Mouse (Mus musculus) CH12.LX (cell line): ENCODE measurements around the gene Rps16. TPM values are rescaled to one million over a fixed set of nuclear protein-coding genes. Genes with fewer than 3 reads are reported as not detected.
A peak's percentile ranks its signal among the peaks of the same experiment; 100 is the strongest.

Source experiments
- DNase-seq: peaks from one replicate; pipeline ENCODE4 v3.0.0-alpha.2; 2013; ENCODE audit errors: extremely low read depth
- H3K27ac ChIP-seq: 2 replicates; pipeline ENCODE4 v1.5.1; 2012; ENCODE audit warnings: low read depth, mild to moderate bottlenecking, control low read depth, moderate library complexity; ENCODE audit not compliant: insufficient read depth
- H3K27me3 ChIP-seq: replicated peaks from 2 replicates; pipeline ENCODE3; 2012; ENCODE audit warnings: inconsistent platforms
- H3K36me3 ChIP-seq, 2 experiments: replicated peaks in 1 of 2; 2 replicates each; pipeline versions ENCODE3 to v1.6.1; 2012; ENCODE audit warnings: inconsistent platforms in 1 of 2, low read length in 1 of 2, mild to moderate bottlenecking in 1 of 2, mixed read lengths in 1 of 2, moderate library complexity in 1 of 2; ENCODE audit not compliant: control insufficient read depth in 1 of 2, insufficient read depth in 1 of 2
- H3K4me1 ChIP-seq, 2 experiments: 2 replicates each; pipeline ENCODE4 v1.6.1; 2012; ENCODE audit warnings: inconsistent platforms in 1 of 2, moderate library complexity in 1 of 2; ENCODE audit not compliant: insufficient read depth in 2 of 2, control insufficient read depth in 1 of 2
- H3K4me2 ChIP-seq: 2 replicates; pipeline ENCODE4 v1.6.1; 2012; ENCODE audit warnings: low read depth, mild to moderate bottlenecking, control low read depth; ENCODE audit not compliant: poor library complexity, insufficient read depth, severe bottlenecking
- H3K4me3 ChIP-seq, 3 experiments: fragments of 150-350 bp in 1 of 3; sonication (generic) in 1 of 3; replicated peaks in 1 of 3; 2 replicates each; pipeline versions ENCODE3 to v1.5.1; 2011 to 2012; ENCODE audit warnings: low read depth in 2 of 3, low read length in 2 of 3, mild to moderate bottlenecking in 2 of 3, moderate library complexity in 2 of 3, control low read depth in 1 of 3, improper control_type of control experiment in 1 of 3, inconsistent platforms in 1 of 3, mixed read lengths in 1 of 3; ENCODE audit not compliant: poor library complexity in 1 of 3
- H3K79me2 ChIP-seq: replicated peaks from 2 replicates; pipeline ENCODE4 v1.6.1; 2012; ENCODE audit warnings: mild to moderate bottlenecking, moderate library complexity; ENCODE audit not compliant: control insufficient read depth, poor library complexity, insufficient read depth, severe bottlenecking; ENCODE audit errors: extremely low read depth
- H3K9ac ChIP-seq: 2 replicates; pipeline ENCODE4 v1.6.1; 2012; ENCODE audit warnings: low read depth, mild to moderate bottlenecking, control low read depth, moderate library complexity; ENCODE audit not compliant: insufficient read depth
- H3K9me3 ChIP-seq: replicated peaks from 2 replicates; pipeline ENCODE3; 2012; ENCODE audit warnings: low read length, inconsistent platforms, mixed read lengths
- BHLHE40 ChIP-seq: IDR thresholded peaks from 2 replicates; pipeline ENCODE4 v1.6.1; 2011; ENCODE audit warnings: mild to moderate bottlenecking, low read depth, low read length, improper control_type of control experiment
- CHD1 ChIP-seq: IDR thresholded peaks from 2 replicates; pipeline ENCODE4 v1.6.1; 2012; ENCODE audit warnings: low read depth, low read length, improper control_type of control experiment, inconsistent platforms
- CHD2 ChIP-seq: IDR thresholded peaks from 2 replicates; pipeline ENCODE4 v1.6.1; 2011; ENCODE audit warnings: low read length, improper control_type of control experiment
- ELF1 ChIP-seq: IDR thresholded peaks from 2 replicates; pipeline ENCODE4 v1.6.1; 2014; ENCODE audit warnings: low read depth, mild to moderate bottlenecking, inconsistent platforms, low read length, improper control_type of control experiment
- EP300 ChIP-seq: IDR thresholded peaks from 2 replicates; pipeline ENCODE4 v1.6.1; 2011; ENCODE audit warnings: low read length, improper control_type of control experiment
- ETS1 ChIP-seq: conservative IDR thresholded peaks from 2 replicates; pipeline ENCODE4 v1.6.1; 2012; ENCODE audit warnings: low read depth, mild to moderate bottlenecking, inconsistent platforms, low read length, improper control_type of control experiment, moderate library complexity
- HCFC1 ChIP-seq: IDR thresholded peaks from 2 replicates; pipeline ENCODE4 v1.6.1; 2012; ENCODE audit warnings: low read depth, mild to moderate bottlenecking, inconsistent platforms, low read length, improper control_type of control experiment
- IRF4 ChIP-seq: IDR thresholded peaks from 2 replicates; pipeline ENCODE4 v1.6.1; 2014; ENCODE audit warnings: low read depth, mild to moderate bottlenecking, inconsistent platforms, low read length, improper control_type of control experiment
- JUND ChIP-seq: conservative IDR thresholded peaks from 2 replicates; pipeline ENCODE4 v1.6.1; 2011; ENCODE audit warnings: low read depth, low read length, improper control_type of control experiment
- KAT2A ChIP-seq: IDR thresholded peaks from 2 replicates; pipeline ENCODE4 v1.6.1; 2012; ENCODE audit warnings: low read length, improper control_type of control experiment, inconsistent platforms; ENCODE audit not compliant: insufficient replicate concordance
- MAX ChIP-seq: IDR thresholded peaks from 2 replicates; pipeline ENCODE4 v1.6.1; 2011; ENCODE audit warnings: low read length, improper control_type of control experiment
- MAZ ChIP-seq: IDR thresholded peaks from 2 replicates; pipeline ENCODE4 v1.6.1; 2012; ENCODE audit warnings: low read depth, mild to moderate bottlenecking, inconsistent platforms, low read length, improper control_type of control experiment, moderate library complexity
- MEF2A ChIP-seq: IDR thresholded peaks from 2 replicates; pipeline ENCODE4 v1.6.1; 2014; ENCODE audit warnings: low read depth, mild to moderate bottlenecking, inconsistent platforms, low read length, improper control_type of control experiment, borderline replicate concordance
- MXI1 ChIP-seq: IDR thresholded peaks from 2 replicates; pipeline ENCODE4 v1.6.1; 2011; ENCODE audit warnings: mild to moderate bottlenecking, low read depth, low read length, improper control_type of control experiment
- MYC ChIP-seq: IDR thresholded peaks from 2 replicates; pipeline ENCODE4 v1.6.1; 2011; ENCODE audit warnings: low read depth, mild to moderate bottlenecking, improper control_type of control experiment, low read length
- NELFE ChIP-seq: IDR thresholded peaks from 2 replicates; pipeline ENCODE4 v1.6.1; 2011; ENCODE audit warnings: low read depth, low read length, improper control_type of control experiment
- POLR2A ChIP-seq: IDR thresholded peaks from 2 replicates; pipeline ENCODE4 v1.6.1; 2011; ENCODE audit warnings: low read depth, mild to moderate bottlenecking, improper control_type of control experiment, low read length
- POLR2AphosphoS2 ChIP-seq: IDR thresholded peaks from 2 replicates; pipeline ENCODE4 v1.6.1; 2011; ENCODE audit warnings: low read depth, low read length, improper control_type of control experiment
- RAD21 ChIP-seq: IDR thresholded peaks from 2 replicates; pipeline ENCODE4 v1.6.1; 2011; ENCODE audit warnings: low read depth, mild to moderate bottlenecking, low read length, improper control_type of control experiment, moderate library complexity
- SIN3A ChIP-seq: IDR thresholded peaks from 2 replicates; pipeline ENCODE4 v1.6.1; 2012; ENCODE audit warnings: low read length, improper control_type of control experiment, inconsistent platforms
- SMC3 ChIP-seq: IDR thresholded peaks from 2 replicates; pipeline ENCODE4 v1.6.1; 2011; ENCODE audit warnings: low read depth, low read length, improper control_type of control experiment
- TBP ChIP-seq: conservative IDR thresholded peaks from 2 replicates; pipeline ENCODE4 v1.6.1; 2011; ENCODE audit warnings: low read depth, low read length, improper control_type of control experiment
- TCF12 ChIP-seq: IDR thresholded peaks from 2 replicates; pipeline ENCODE4 v1.6.1; 2014; ENCODE audit warnings: low read depth, mild to moderate bottlenecking, inconsistent platforms, low read length, improper control_type of control experiment
- UBTF ChIP-seq: IDR thresholded peaks from 2 replicates; pipeline ENCODE4 v1.6.1; 2012; ENCODE audit warnings: low read depth, mild to moderate bottlenecking, inconsistent platforms, low read length, improper control_type of control experiment, moderate library complexity
- ZC3H11A ChIP-seq: IDR thresholded peaks from 2 replicates; pipeline ENCODE4 v1.6.1; 2012; ENCODE audit warnings: low read depth, mild to moderate bottlenecking, inconsistent platforms, low read length, improper control_type of control experiment
- ZKSCAN1 ChIP-seq: IDR thresholded peaks from 2 replicates; pipeline ENCODE4 v1.6.1; 2012; ENCODE audit warnings: low read depth, inconsistent platforms, low read length, improper control_type of control experiment, borderline replicate concordance
- ZMIZ1 ChIP-seq: IDR thresholded peaks from 2 replicates; pipeline ENCODE4 v1.6.1; 2012; ENCODE audit warnings: low read depth, mild to moderate bottlenecking, inconsistent platforms, low read length, improper control_type of control experiment
- ZNF384 ChIP-seq: IDR thresholded peaks from 2 replicates; pipeline ENCODE4 v1.6.1; 2012; ENCODE audit warnings: low read depth, low read length, improper control_type of control experiment, inconsistent platforms
- dilution Hi-C: fragments of 300-500 bp; cut with MboI; formaldehyde crosslinking; loops from 2 replicates; pipeline ENCODE4 v1.14.3; 2020; ENCODE audit warnings: low sequenced_read_pairs; ENCODE audit not compliant: extremely low pct_unique_long_range_greater_than_20kb, extremely low pct_ligation_motif_present
- in situ Hi-C: fragments of 300-500 bp; cut with MboI; formaldehyde crosslinking; loops from 3 replicates; pipeline ENCODE4 v1.14.3; 2019; ENCODE audit warnings: low sequenced_read_pairs, low pct_ligation_motif_present, low pct_unique_long_range_greater_than_20kb, mixed read lengths
- polyA plus RNA-seq: library from polyadenylated mRNA; unstranded; fragments of >175 nt; gene quantifications from 2 replicates; pipeline ENCODE4 v1.2.1, GENCODE M21; 2012; ENCODE audit warnings: low read depth; ENCODE audit not compliant: insufficient read length
- total RNA-seq, 2 experiments: library from RNA; depleted of rRNA; stranded (reverse); fragments of 300-350 nt in 1 of 2; fragments of >200 nt in 1 of 2; gene quantifications; 2 replicates each; pipeline ENCODE4 v1.2.3; 2012 to 2014

Gene Rps16
- total and polyA plus RNA-seq, 3 experiments: 66.7 to 2,040 (median 1,254) TPM

DNA sequence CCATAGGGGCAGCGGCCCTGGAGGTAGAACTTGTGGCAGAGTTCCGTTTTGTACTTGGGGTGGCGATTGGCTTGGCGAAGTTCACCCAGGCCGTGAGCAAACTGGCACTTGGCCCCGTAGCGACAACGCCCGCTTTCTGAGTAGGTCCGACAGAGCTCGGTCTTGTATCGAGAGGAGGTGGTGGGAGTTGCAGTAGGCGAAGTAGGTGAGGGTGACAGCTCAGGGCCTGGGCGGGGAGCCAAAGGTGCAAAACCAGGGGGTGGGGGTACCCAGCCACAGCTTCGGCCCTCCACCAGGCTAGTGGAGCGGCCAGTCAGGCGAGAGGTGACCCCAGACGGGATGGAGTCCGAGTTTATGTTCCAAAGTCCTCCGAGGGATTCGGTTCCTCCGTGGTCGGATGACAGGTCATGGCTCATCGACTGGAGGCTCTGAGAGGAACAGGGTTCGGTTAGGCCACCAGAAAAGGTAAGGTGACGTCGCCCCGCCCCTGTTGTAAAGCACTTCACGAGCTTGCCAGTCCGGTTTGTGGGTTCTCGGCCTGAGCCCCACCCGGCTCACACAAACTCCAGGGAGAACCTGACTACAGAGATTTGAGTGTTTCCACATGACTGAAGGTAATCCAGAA is 27.7 kb downstream of the Rps16 start:
- Histone ChIP-seq H3K27me3 (no peaks in the 10 kb centered on the region), H3K4me2 (peak overlapping the region; percentile 72), H3K36me3 (peaks cover 9 to 17% of the 10 kb centered on the region in 2 experiments), H3K79me2 (peaks cover 27% of the 10 kb centered on the region), H3K27ac (peak overlapping the region; percentile 34; the same call in 1 of the 2 replicates), H3K4me1 (peaks cover 14 to 69% of the 10 kb centered on the region in 2 experiments), H3K9me3 (no peaks in the 10 kb centered on the region), H3K9ac (peak overlapping the region; percentile 80), H3K4me3 (peak overlapping the region; percentile 75 to 87 (median 84))
- no peak for DNase-seq
- dilution Hi-C loops: no loop called here
- in situ Hi-C loops: no loop called here
- peak; percentile 53; the same call in 1 of the 2 replicates for TF ChIP-seq MXI1
- no peak for TF ChIP-seq SMC3
- no peak for TF ChIP-seq UBTF

DNA sequence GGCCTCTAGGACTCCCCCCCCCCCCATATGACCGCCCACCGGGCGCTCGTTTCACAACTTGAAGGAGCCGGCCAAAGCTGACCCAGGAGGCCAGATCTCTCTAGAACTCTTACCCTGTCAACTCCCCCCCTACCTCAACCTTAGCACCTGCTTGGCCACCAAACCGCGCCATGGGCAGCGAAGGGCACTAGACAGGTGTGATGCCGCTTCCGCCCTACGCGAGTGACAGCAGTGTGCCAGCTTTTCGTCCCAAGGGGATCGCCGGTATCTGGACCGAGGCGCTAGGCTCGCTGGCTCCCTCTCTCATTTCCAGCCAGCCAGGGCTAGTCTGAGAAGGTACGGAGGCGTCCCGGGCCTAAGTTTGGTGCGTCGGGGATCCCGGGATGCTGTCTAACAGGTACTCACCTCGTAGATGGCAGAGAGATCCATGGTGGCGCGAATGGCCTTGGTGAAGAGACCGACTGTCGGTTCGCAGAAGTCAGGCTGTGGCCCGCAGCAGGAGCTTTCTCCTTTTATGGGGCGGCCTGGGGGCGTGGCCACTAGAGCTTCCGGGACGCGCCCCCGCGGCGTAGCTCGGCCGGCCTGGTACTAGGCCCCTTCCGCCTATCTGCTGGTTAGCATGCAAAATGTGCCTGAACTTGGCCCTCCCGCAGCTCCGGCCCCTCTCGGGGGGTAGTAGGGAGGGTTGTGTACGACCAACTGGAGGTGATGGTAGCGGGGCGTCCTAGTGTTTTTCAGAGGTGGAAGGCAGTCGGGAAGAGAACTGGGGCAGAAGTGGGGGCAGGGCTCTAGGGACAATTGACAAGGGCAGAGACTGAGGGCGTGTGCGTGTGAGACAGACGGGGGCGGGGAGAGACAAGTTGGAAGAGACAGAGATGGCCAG is 28.6 kb downstream of the Rps16 start:
- peaks cover 22 to 72% of the 10 kb centered on the region in 2 experiments for H3K4me1 ChIP-seq
- DNase-seq: peak; percentile 93
- dilution Hi-C loops: no loop called here

More for the DNA sequence above, 28.6 kb downstream of the Rps16 start:
- peaks cover 9 to 17% of the 10 kb centered on the region in 2 experiments for H3K36me3 ChIP-seq
- H3K4me2 ChIP-seq: peak overlapping the region; percentile 85
- peak overlapping the region; percentile 75 to 87 (median 84) for H3K4me3 ChIP-seq
- peak overlapping the region; percentile 81 for H3K27ac ChIP-seq
- H3K9me3 ChIP-seq: no peaks in the 10 kb centered on the region
- H3K9ac ChIP-seq: peak overlapping the region; percentile 80
- no peaks in the 10 kb centered on the region for H3K27me3 ChIP-seq
- peaks cover 27% of the 10 kb centered on the region for H3K79me2 ChIP-seq
- in situ Hi-C loops: no loop called here
- TF ChIP-seq HCFC1 (peak; percentile 65), POLR2A (peak; percentile 100), BHLHE40 (peak; percentile 81), ZMIZ1 (peak; percentile 99), ETS1 (peak; percentile 64; the same call in 1 of the 2 replicates), KAT2A (no peak), MEF2A (peak; percentile 59; the same call in 1 of the 2 replicates), ZKSCAN1 (no peak), ZC3H11A (no peak), MAX (0 out of 2 replicates have a peak, but pooled peaks have one; percentile 15), TCF12 (peak; percentile 82; the same call in 1 of the 2 replicates), MYC (no peak), POLR2AphosphoS2 (peak; percentile 96), ZNF384 (peak; percentile 18; the same call in 1 of the 2 replicates), EP300 (peak; percentile 8; the same call in 1 of the 2 replicates), MXI1 (no peak; the same call in 1 of the 2 replicates), SIN3A (peak; percentile 92), ELF1 (peak; percentile 94), RAD21 (no peak), TBP (peak; percentile 96), JUND (no peak), CHD1 (no peak), IRF4 (peak; percentile 47), CHD2 (peak; percentile 82; the same call in 1 of the 2 replicates), MAZ (peak; percentile 72), NELFE (peak; percentile 99)
